Mouse (Mus musculus): ENCODE results near the gene Cpm.
"Not testable (repeated sequence)": the region's sequence is repeated elsewhere in the genome, so short reads cannot be mapped to it uniquely, and the experiment has no call there.

The Cpm gene

DNA sequence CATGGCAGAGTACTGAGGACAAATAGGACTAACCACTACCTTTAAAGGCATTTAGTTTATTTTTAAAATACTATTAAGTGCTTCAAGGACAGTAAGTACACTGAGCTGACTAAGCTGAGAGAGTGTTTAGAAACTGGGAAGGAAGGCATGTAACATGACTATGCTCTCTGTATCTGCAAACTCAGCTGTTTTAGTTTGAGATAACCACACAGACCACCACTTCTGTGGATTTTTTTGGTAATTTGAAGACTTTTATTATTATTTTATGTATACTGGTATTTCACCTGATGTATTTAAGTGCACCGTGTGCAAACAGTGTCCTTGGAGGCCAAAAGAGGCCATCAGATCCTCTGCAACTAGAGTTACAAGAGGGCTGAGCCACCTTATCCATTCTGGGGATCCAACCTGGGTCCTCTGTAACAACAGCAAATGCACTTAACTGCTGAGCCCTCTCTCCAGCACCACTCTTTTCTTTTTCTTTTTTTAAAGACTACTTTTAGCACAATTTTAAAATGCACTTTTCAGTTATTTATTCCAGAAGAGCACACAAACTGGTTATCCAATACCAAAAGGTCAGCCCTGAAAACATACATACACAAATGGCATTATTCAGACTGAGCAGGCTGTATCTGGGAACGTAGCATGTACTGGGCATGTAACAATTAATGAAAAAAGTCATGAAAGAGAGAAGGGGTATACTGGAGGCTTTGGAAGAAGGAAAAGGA, 78.0 kb downstream of the Cpm start:
- DNase-seq = no peak

DNA sequence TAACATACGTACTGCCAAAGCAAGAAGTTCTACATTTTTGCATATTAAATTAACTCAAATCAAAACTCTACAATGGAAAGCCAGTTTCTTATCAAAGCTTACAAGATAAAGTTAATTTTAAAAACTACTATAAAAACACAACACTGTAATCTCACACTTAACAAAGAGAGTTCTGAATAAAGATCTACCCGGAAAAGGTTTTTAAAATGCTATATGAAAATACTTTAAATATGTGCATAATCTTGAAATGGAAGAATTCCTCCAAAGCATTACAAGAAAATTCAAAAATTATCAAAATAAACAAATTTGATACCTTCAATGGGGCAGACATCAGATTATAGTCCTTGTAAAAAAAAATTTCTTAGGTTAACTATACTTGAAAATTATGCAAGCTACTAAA, 79.1 kb downstream of the Cpm start:
- no peak for DNase-seq

DNA sequence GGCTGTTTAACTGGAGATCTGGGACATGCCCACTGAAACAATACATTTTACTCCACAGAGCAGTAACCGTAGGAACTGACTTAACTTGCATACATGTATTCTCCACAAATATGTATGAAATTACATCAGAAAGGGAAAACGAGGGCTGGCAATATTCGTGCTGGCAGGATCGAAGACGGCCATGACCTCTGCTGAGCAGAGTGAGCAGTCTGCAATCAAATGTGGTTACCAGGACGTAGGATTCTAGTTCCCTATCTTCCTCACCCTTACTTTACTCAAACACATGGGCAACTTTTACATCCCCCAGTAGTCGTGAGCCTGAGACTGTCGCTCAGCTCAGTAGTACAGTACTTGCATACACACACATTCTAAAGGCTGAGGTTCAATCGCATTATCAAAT, 79.6 kb downstream of the Cpm start:
- DNase-seq = no peak

DNA sequence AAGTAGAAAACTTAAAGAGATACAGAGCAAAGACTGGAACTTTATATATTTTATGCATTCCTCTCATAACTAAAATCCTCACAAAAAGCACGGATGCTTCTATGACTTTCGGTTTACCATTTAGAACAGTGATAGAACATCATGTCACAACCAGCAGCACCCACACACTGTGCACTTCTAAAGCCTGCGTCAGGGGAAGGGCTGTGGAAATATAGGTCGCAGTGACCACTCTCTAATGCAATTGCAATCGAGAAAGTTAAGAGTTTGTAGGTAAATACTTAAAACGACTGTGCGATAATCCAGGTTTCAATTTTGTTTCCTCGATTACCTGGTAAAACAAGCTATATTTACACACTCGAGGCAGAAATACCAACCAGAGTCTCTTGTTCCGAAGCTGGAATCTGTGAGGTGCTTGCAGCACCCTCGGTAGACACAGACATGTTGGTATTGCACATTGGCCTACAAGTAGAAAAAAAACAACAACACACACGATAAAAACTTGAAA, 80.1 kb downstream of the Cpm start:
- DNase-seq = no peak

DNA sequence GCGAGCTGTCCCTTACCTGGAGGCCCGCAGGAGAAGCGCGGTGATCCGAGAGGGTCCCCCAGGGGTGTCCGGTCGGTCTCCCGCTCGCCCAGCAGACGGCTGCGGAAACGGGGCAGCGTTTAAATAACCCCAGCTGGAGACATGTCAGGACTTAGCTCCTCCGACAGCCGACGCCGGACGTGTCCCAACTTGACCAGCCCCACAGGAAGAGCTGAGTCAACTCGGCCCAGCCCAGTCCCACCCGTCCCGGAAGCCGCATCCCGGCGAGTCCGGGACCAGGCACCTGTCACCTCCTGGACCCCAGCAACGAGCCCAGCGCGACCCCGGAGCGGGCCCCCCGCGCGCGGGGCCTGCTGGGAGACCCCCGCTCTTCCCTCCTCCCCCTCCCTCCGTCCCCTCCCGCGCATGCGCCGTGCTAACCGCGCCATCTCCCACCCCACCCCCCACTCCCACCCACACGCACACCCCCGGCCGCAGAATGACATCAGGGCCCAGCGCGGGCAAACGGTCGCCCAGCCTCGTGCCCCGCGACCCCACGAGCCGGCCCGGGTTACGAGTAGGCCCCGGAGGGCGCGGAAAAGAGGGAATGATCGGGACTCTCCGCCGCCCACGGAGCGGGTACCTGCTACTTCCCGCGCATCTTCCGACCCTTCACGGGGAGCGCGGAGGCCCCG, 80.8 kb downstream of the Cpm start:
- peak; percentile 58 to 76 for DNase-seq

DNA sequence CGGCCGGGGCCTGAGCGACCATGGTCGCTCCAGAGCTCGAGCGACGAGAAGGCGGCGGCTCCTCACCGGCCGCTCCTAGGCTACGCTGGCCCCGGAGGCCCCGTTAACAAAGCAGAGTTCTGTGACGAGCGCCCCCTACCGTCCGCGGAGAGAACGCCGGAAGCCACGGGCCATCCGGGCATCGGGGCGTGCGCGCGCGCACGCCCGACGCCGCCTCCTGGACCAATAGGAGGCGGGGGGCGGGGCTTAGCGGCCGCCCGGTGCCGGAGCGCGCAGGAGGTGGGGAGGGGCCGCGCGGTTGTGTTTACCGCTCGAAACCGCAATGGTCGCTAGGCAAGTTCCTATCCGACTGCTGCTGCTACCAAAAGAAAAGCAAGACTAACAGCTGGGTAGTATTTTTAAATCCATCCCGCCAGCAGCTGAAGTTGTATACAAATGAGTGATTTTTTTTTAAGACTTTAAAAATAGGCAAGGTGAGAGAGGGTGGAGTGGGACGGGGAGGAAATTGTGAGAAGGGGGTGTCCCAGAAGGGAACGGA, 81.4 kb downstream of the Cpm start, which contains the start of gene Mdm2:
Gene Mdm2 (minus strand): TSS at position 155 of the 538 bp plus-strand sequence.
- peak; percentile 95 to 99 for DNase-seq

DNA sequence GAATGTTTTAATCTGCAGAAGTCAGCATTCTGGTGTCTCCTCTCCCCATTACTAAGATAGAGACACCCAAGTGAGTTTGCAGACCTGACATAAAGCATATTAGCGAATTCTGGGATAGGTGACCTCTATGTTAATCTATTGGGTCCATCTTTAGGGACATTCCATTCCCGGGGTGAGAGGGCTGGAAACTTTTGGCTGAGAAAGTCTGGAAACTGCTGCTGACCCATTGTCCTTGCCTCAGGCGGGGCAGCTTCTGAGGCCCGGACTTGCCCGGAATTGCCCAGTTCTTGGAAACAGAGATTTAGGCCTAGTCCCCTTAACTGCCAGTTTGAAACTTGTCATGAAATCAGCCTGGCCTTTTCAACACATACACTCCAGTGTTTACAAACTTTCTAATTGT, 82.1 kb downstream of the Cpm start:
- peak in 1 of 2 experiments; percentile 17 for DNase-seq

DNA sequence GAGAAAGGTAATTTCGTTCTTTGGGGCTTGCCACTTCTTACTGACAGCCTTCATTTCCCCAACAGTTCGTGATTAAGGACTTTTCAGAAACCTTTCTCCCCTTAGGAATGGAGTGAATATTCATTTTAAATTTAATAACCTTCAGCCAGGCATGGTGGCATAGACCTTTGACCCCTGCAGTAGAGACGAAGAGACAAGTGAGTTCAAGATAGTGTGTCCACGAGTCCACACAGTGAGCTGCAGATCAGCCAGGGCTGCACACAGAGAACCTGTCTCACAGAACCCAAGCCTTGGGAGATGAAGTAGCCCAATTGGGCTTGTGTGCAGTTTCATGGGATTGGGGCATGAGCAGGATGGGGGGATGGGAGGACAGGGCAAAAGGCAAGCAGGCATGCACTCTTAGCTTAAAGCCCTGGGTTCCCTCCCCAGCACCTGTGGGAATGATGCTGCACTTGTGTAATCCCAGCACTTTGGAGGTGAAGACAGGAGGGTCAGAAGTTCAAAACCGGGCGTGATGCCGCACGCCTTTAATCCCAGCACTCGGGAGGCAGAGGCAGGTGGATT, 83.0 kb downstream of the Cpm start:
- no peak for DNase-seq

DNA sequence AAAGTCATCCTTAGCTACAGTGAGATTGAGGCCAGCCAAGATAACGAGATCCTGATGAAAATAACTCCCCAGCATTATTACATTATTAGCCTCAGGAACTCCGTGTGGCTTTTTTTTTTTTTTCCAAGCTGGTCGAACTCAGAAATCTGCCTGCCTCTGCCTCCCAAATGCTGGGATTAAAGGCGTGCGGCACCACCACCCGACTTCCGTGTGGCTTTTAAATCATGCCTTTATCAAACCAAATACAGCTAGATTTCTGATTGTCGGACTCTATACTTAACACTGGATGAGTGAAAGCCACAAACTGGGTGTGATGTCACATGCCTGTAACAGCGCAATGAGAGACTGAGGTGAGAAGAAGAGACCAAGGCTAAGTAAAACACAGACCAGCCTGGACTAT, 83.6 kb downstream of the Cpm start:
- DNase-seq = no peak

DNA sequence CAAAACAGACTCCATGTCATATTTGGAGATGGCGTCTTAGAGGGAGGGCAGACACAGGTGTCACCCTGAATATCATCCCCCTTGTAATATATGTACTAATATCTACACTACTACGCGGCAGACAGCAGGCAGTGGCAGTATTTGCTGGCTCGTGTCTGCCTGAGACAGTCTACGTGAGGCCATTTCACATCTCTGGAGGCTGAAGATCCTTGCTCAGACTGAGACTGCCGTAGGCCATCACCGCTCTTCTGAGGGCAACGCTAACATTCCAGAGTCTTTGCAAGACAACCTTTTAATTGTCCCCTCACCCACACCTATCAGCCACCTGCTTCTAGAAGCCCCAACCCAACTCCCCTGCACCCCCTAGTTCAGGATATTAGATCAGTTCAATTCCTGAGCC, 84.2 kb downstream of the Cpm start:
- DNase-seq = no peak

DNA sequence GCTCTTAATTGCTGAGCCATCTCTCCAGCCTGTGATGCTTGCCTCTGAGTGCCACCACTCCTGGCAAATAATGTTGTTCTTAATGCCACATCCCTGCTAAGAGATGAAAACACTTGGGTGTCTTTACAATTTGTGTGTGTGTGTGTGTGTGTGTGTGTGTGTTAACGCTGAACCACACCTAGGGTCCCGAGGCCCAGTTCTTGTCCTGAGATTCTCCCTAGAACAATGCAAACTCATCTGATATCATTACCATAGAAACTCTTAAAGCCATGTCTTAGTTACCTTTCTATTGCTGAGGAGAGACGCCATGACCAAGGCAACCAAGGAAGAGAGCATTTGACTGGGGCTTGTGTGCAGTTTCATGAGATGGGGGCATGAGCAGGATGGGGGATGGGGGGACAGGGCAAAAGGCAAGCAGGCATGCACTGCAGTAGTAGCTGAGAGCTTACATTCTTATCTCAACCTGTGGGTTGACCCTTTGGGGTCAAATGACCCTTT, 84.8 kb downstream of the Cpm start:
- DNase-seq = no peak

DNA sequence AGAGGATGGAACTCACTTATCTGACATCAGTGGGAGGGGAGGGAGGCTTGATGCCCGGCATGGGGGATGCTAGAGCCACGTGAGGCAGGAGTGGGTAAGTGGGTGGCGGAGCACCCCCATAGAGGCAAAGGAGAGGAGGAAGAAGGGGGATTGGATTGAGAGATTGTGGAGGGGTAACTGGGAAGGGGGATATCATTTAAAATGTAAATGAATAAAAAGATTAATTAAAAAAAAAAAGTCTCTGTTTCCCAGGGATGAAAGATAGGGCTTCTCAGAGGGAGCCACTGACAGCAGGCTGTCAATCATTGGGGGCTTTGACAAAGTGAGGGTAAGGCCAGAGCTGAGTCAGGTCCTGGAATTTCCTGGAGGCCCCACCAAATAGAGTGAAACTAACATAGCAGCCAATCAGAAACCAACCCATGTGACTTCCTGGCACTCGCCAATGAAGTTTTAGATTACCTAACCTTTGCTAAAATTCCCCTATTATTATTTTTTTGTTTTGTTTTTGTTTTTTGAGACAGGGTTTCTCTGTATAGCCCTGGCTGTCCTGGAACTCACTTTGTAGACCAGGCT, 85.7 kb downstream of the Cpm start:
- no peak for DNase-seq

DNA sequence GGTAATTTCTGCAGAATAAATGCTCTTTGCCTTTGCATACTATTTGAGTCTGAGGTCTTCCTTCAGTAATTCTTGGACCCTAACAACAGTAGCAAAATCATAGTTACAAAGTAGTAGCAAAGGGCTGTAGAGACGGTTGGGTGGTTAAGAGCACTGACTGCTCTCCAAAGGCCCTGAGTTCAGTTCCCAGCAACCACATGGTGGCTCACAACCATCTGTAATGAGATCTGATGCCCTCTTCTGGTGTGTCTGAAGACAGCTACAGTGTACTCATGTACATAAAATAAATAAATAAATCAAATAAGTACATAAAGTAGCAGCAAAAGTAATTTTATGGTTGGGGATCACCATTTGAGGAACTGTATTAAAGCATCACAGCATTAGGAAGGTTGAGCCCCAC, 86.4 kb downstream of the Cpm start:
- DNase-seq = not testable (repeated sequence)

DNA sequence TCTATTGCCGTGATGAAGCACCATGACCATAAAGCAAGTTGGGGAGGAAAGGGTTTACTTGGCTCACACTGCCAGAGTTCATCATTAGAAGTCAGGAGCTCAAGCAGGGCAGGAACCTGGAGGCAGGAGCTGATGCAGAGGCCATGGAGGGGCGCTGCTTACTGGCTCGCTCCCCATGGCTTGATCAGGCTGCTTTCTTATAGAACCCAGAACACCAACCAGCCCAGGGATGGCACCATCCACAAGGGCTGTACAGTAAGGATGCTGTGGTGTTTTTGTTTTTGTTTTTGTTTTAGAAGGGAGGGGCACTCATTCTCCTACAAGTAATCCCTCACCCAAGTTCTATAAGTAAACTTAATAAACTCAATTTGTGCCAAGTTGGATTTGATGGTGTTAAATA, 87.4 kb downstream of the Cpm start:
- DNase-seq = no peak

DNA sequence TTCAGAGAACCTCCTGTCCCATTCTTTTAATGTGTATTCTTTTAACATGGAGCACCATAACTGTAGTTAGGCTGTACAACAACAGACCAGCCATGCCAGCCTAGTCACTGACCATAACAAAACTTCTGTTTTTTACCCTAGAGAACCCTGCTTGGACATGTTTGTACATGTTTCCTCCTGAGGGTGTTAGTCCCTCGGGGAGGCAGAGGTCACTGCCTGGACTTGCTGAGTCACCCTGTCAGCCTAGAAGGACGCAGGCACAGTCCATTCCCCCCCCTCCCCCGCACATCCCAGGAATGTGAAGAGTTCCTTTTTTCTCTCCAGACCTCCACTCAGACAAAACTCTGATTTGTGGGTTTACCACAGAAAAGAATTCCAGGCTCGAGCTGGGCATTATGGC, 88.3 kb downstream of the Cpm start:
- no peak for DNase-seq

DNA sequence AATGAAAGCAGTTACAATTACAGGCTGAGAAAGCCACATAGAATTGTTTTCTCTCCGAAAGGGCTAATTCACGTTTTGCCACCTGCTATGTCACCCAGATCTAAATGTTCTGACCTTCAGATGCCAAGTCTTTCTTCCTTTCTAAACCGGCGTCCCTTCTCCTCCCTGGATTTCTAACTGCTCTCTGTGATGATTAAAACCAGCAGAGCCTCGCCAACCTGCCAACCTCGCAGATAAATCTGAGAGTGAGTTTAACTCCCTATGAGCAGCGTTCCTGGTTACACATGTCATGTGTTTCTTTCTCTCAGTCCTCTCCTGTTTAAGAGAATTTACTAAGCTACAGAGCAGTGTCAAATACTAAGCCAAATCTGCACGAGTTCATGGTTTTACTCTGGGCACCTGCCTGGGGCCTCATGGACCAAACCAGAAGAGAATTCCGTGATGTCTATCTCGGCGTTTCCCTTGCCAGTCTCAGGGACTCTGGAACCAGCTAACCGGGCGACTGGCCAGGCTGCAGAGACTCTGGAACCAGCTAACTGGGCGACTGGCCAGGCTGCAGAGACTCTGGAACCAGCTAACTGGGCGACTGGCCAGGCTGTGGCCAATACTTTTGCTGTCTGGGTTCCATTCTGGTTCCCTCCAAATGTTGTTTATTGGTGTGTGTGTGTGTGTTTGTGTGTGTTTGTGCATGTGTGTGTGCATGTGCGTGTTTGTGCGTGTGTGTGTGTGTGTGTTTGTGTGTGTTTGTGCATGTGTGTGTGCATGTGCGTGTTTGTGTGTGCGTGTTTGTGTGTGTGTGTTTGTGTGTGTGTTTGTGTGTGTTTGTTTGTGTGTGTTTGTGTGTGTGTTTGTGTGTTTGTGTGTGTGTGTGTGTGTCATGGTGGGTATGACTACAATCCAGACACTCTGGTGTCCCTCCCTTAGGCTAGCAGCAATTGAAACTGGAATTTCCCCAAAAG, 89.1 kb downstream of the Cpm start:
- DNase-seq = peak in 1 of 2 experiments; percentile 19

DNA sequence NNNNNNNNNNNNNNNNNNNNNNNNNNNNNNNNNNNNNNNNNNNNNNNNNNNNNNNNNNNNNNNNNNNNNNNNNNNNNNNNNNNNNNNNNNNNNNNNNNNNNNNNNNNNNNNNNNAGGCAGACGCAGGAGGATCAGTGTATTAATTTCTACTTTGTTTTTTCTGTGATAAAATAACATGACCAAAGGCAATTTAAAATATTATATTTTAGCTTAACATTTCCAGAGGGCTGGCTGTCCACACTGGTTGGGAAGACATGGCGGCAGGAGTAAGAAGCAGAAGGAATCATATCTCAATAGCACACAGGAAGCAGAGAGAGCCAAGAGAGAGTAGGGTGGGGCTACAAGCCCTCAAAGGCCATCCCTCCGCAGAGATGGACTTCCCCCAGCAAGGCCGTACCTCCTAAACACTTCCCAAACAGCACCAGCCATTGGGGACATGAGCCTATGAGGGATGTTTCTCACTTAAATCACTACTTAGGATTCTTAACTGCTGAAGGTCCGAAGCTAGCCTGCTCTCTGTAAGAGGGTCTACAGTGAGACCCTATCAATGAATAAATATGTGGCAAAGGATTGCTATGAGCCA, 94.9 kb downstream of the Cpm start:
- DNase-seq = no peak

DNA sequence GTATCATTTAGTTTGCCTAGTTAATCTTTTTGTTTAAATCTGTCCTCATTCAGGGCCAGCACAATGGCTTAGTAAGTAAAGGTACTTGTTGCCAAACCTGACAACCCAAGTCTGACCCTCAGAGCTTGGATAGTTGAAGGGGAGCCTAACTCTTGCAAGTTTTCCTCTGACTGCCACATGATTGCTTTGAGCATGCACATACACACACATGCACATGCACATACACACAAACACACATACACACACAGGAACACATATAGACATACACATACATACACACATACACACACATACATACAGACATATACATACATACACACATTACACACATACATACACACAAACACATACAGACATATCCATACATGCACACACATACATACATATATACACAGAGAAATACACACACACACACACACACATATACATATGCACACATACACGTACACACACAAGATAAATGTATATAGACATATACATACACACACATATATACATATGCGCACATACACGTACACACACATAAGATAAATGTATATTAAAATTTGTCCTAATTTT, 95.6 kb downstream of the Cpm start:
- DNase-seq = no peak

DNA sequence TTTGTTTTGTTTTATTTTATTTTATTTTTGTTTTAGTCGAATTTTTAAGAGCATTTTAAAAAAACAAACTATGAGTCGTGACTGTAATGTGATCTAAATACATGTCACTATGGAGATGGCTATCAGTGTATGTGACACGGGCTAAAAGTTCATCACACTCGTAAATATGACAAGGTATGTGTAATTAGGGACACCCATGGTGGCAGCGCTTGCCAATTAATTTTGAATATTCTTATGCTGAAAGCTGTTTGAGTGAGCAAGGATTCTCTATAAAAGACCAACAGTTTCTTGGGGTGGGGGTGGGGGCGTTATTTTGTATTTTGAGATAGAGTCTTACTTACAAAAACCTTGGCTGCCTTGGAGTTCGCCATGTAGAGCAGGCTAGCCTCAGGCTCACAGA, 96.4 kb downstream of the Cpm start:
- no peak for DNase-seq

DNA sequence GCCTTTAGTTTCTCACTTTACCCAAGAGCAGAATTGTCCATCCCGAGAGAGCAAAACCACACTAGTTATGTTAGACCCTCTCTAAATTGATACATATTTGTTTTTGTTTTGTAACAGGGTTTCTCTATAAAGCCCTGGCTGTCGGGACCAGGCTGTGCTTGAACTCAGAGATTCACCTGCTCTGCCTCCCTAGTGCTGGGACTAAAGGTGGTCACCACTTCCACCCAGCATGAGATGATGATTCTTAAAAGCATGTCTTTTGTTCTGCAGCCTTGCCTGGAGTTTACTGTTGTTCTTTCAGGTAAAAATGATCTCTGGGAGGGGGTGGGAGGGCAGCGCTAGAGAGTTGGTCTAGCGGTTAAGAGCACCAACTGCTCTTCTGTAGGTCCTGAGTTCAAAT, 97.0 kb downstream of the Cpm start:
- DNase-seq = no peak

DNA sequence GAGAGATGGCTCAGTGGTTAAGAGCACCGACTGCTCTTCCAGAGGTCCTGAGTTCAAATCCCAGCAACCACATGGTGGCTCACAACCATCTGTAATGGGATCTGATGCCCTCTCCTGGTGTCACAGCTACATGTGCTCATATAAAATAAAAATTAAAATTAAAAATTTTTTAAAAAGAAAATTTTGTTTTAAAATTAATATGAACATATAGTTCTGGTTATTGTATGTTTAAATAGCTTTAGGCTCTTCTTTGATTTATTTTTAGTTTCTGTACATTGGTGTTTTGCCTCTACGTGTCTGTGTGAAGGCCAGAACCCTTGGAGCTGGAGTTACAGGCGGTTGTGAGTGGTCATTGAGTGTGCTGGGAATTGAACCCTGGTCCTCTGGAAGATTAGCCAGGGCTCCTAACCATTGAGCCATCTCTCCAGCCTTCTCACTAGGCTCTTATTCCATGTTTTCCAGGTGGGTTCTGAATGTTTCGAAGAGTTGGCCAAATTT, 97.6 kb downstream of the Cpm start:
- no peak for DNase-seq

Measured in cerebellum, adult 18-20 months (tissue).